Mouse (Mus musculus) kidney, postnatal 0 days (tissue): ENCODE measurements around the gene Wdr61. TPM values are rescaled to one million over a fixed set of nuclear protein-coding genes. Genes with fewer than 3 reads are reported as not detected.

ENCODE experiments used
- ATAC-seq: fragments of 200-750 bp; cut with Nextera tagmentation; replicated peaks from 2 replicates; pipeline ENCODE4 v1.8.0; 2017; ENCODE audit warnings: low read depth, moderate number of reproducible peaks, moderate TSS enrichment, moderate library complexity; ENCODE audit not compliant: low FRiP score
- DNase-seq: peaks from one replicate; pipeline ENCODE4 v3.0.0-alpha.2; 2016; ENCODE audit warnings: low spot score
- H3K27ac ChIP-seq: fragments of 300-500 bp; sonication (generic); 2 replicates; pipeline ENCODE4 v1.5.1; 2014; ENCODE audit warnings: mild to moderate bottlenecking
- H3K27me3 ChIP-seq: fragments of 300-500 bp; sonication (generic); 2 replicates; pipeline ENCODE4 v1.6.1; 2014; ENCODE audit warnings: low read length, mixed read lengths; ENCODE audit not compliant: insufficient read depth
- H3K36me3 ChIP-seq: fragments of 300-500 bp; sonication (generic); 2 replicates; pipeline ENCODE4 v1.6.1; 2014; ENCODE audit warnings: low read length, mixed read lengths; ENCODE audit not compliant: insufficient read depth
- H3K4me1 ChIP-seq: fragments of 300-500 bp; sonication (generic); replicated peaks from 2 replicates; pipeline ENCODE4 v1.6.1; 2014; ENCODE audit warnings: antibody characterized with exemption, low read length, mixed read lengths; ENCODE audit not compliant: insufficient read depth
- H3K4me2 ChIP-seq: fragments of 300-500 bp; sonication (generic); 2 replicates; pipeline ENCODE4 v1.6.1; 2014; ENCODE audit warnings: mild to moderate bottlenecking, low read length, moderate library complexity, mixed read lengths
- H3K4me3 ChIP-seq: fragments of 300-500 bp; sonication (generic); replicated peaks from 2 replicates; pipeline ENCODE4 v1.5.1; 2014; ENCODE audit warnings: low read depth, low read length
- H3K9ac ChIP-seq: fragments of 300-500 bp; sonication (generic); 2 replicates; pipeline ENCODE4 v1.6.1; 2014; ENCODE audit warnings: low read depth, low read length
- H3K9me3 ChIP-seq: fragments of 300-500 bp; sonication (generic); replicated peaks from 2 replicates; pipeline ENCODE4 v1.6.1; 2016; ENCODE audit warnings: low read length, inconsistent platforms, mixed read lengths
- CTCF ChIP-seq: IDR thresholded peaks from 2 replicates; pipeline ENCODE4 v1.5.1; 2016; ENCODE audit warnings: antibody characterized with exemption, low read depth, mild to moderate bottlenecking, moderate library complexity
- WGBS: fragments of 180-500 bp; shearing (Covaris S2); extraction: QIAGEN DNeasy Blood & Tissue Kit; methylation state at CpG from one replicate; pipeline ENCODE4 v1.1.7; 2014; 5-methylcytosine and 5-hydroxymethylcytosine counted together
- polyA plus RNA-seq: library from polyadenylated mRNA; unstranded; fragments of >200 nt; fragmentation: Nextera tagmentation; extraction: Ambion mirVana; gene quantifications from 2 replicates; pipeline ENCODE4 v1.2.1, GENCODE M21; 2015

Wdr61 gene
- polyA plus RNA-seq, 1 experiment from 2014 or later: 166 TPM

DNA sequence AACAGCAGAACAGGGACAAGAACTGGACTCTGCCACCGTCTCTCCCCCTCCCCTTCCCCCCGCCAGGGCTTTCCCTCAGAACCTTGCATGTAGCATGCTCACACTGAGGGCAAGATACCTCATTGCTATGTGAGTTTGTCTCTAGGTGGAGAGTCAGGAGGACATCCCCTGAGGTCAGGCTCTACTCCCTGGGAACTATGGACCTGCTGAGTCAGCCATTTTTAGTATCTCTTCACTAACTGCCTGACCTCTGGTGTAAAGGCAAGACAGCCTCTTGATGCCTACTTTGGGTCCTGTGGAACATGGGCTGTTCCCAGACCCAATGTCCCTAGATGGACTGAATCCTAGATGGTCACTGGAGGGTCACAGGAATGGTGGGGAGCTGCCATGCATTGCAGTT is 17.4 kb upstream of the Wdr61 start:
- ATAC-seq (no peak), DNase-seq (no peak)
- Histone ChIP-seq H3K4me1 (no peaks in the 10 kb centered on the region), H3K4me2 (no peak overlapping the region), H3K9ac (no peak overlapping the region), H3K36me3 (no peaks in the 10 kb centered on the region), H3K27ac (no peak overlapping the region), H3K4me3 (no peak overlapping the region), H3K9me3 (no peaks in the 10 kb centered on the region), H3K27me3 (0 out of 2 replicates have a peak, but pooled peaks cover 4% of the 10 kb centered on the region)
- 95% methylated on average over 2 of the region's 2 CpGs for WGBS
- TF ChIP-seq CTCF: no peak

DNA sequence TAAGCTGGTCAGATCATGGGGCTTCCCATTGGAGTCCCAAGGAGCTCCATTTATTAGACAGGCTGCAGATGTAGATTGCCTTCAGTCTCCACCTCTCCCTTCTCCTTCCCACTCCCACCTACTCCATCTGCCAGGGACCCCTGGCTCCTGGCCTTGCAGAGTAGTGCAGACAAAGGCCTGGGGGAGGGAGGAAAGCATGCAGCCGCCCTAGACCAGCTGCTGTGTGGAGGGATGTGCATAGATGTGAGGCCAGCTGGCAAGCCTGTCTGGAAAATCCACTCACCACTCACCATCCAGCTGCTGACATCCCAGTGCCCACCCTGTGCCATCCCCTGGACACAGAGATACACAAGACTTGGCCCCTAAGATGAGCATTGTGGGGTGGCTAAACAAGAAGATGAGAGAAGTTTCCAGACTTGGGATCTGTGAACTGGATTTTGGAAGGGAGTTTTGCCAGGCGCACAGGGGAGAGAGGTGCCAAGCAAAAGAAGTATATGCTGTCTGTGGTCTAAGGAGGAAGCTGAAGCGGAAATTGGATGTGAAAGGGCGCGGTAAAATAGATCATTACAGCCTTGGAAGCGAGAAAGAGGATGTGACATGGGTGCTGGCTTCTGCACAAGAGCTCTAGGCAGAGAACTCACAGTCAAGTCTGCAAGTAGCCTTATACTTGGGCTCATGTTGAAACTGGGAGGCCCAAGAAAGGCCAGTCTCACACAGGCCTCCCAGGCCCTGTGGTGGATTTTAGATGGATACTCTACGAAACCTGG is 16.1 kb upstream of the Wdr61 start:
- H3K4me1 ChIP-seq: peaks cover 4% of the 10 kb centered on the region; the same call in 1 of the 2 replicates
- 0 out of 2 replicates have a peak, but pooled peaks cover 4% of the 10 kb centered on the region for H3K27me3 ChIP-seq
- no peak for TF ChIP-seq CTCF
- 78% methylated on average over 7 of the region's 7 CpGs for WGBS
- no peaks in the 10 kb centered on the region for H3K36me3 ChIP-seq
- H3K27ac ChIP-seq: no peak overlapping the region
- ATAC-seq (no peak), DNase-seq (no peak)
- H3K4me2 ChIP-seq: no peak overlapping the region
- no peak overlapping the region for H3K4me3 ChIP-seq
- no peaks in the 10 kb centered on the region for H3K9me3 ChIP-seq
- no peak overlapping the region for H3K9ac ChIP-seq

DNA sequence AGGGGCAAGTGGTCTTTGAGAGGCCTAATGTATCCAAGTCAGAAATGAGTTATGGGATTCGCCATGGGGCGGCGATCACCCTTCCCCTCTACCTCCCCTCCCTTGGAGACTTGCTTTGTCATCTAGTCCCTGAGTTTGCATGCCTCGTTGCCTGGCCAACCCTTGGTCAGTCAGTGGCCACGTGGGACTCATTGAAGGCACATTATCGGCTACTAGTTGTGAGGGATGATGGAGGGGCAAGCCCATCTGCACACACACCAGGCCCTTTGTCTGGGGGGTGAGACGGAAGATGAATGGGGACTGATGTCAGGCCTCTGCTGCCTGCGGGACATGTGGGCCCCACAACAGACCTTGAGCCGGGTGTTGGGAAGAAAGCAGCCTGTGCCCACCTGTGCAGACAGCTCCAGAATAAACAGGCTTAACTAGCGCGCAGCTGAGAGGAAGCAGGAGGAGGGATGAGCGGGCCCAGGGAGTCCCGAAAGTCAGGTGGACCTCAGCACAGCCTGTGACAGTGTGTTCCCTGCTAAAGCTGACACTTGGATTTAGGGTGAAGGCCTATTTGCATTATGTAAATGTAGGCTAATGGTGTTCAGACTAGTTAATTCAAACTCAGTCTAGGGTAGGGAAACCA is 11.5 kb upstream of the Wdr61 start:
- Histone ChIP-seq H3K9me3 (no peaks in the 10 kb centered on the region), H3K27me3 (no peaks in the 10 kb centered on the region), H3K4me3 (no peak overlapping the region), H3K27ac (no peak overlapping the region), H3K4me1 (peaks cover 4% of the 10 kb centered on the region; the same call in 1 of the 2 replicates), H3K36me3 (no peaks in the 10 kb centered on the region), H3K4me2 (no peak overlapping the region), H3K9ac (no peak overlapping the region)
- DNase-seq: no peak
- no peak for ATAC-seq
- 43% methylated on average over 13 of the region's 13 CpGs for WGBS
- TF ChIP-seq CTCF: no peak

DNA sequence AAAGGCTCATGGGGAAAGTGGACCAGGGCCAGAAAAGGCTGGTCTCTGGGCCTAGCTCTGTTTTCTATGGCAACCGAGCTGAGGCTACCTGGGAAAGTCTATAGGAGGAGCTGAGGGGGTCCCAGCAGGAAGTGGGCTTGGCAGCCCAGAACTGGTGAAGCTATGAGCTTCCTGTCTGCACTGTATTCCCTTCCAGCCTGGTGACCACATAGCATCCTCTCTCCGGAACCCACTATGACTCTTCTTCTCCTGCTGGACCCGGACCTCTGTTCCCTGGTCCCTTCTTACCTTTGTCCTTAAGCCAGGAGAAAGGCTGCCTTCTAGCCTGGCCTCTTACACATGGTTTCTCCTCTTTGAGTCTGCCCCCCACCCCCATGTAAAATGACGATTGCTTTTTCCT is 9.6 kb upstream of the Wdr61 start:
- no peak overlapping the region for H3K27ac ChIP-seq
- no peak for TF ChIP-seq CTCF
- DNase-seq: no peak
- 78% methylated on average over 4 of the region's 4 CpGs for WGBS
- no peak overlapping the region for H3K9ac ChIP-seq
- H3K36me3 ChIP-seq: no peaks in the 10 kb centered on the region
- no peaks in the 10 kb centered on the region for H3K9me3 ChIP-seq
- no peak overlapping the region for H3K4me3 ChIP-seq
- no peaks in the 10 kb centered on the region for H3K27me3 ChIP-seq
- no peak for ATAC-seq
- H3K4me2 ChIP-seq: no peak overlapping the region
- H3K4me1 ChIP-seq: peaks cover 4% of the 10 kb centered on the region; the same call in 1 of the 2 replicates

DNA sequence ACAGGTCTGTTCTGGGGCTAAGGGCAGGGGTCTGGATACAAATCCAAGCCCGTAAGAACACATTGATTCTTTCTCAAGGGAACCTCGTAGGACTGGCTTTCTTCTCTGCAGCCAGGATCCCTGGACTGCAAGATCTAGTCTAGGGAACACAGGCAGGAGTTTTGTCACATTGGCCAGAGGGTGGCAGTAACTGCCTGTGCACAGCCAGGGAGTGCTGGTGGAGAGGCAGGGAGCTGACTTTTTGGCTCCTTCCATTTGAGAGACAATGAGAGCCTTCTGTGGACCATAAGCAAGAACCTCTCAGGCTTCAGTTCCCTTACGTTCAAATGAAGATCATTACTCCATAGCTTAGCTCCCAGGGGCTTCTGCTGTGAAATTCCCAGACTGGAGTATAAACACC is 4.1 kb upstream of the Wdr61 start:
- TF ChIP-seq CTCF: peak; percentile 87
- H3K36me3 ChIP-seq: no peaks in the 10 kb centered on the region
- WGBS: 23% methylated on average over 3 of the region's 3 CpGs

GRCm38 (mm10) chr9:54736284-54736701 is 2.0 kb upstream of the Wdr61 start:
- Histone ChIP-seq H3K9me3 (no peaks in the 10 kb centered on the region), H3K36me3 (no peaks in the 10 kb centered on the region), H3K27me3 (no peaks in the 10 kb centered on the region), H3K4me1 (no peaks in the 10 kb centered on the region; the same call in 1 of the 2 replicates), H3K9ac (0 out of 2 replicates have a peak overlapping the region, but pooled peaks have one; percentile 15), H3K27ac (no peak overlapping the region), H3K4me2 (0 out of 2 replicates have a peak overlapping the region, but pooled peaks have one; percentile 15), H3K4me3 (no peak overlapping the region)
- DNase-seq (peak; percentile 88), ATAC-seq (no peak)
- WGBS: 24% methylated on average over 9 of the region's 9 CpGs
- TF ChIP-seq CTCF: peak; percentile 84

More for the DNA sequence above, 4.1 kb upstream of the Wdr61 start:
- Histone ChIP-seq H3K27me3 (no peaks in the 10 kb centered on the region), H3K4me3 (no peak overlapping the region), H3K27ac (no peak overlapping the region), H3K4me2 (no peak overlapping the region), H3K9me3 (no peaks in the 10 kb centered on the region), H3K9ac (no peak overlapping the region), H3K4me1 (no peaks in the 10 kb centered on the region; the same call in 1 of the 2 replicates)
- DNase-seq (peak; percentile 81), ATAC-seq (no peak)
